Mouse (Mus musculus): ENCODE measurements at regions not wholly inside any gene's neighbourhood (a gene's known extent, or its start where the extent isn't known, plus 50 kb on each side); places are given as distances from the start of the nearest gene placed in this dataset.
"Not testable (repeated sequence)": the region's sequence is repeated elsewhere in the genome, so short reads cannot be mapped to it uniquely, and the experiment has no call there.

DNA sequence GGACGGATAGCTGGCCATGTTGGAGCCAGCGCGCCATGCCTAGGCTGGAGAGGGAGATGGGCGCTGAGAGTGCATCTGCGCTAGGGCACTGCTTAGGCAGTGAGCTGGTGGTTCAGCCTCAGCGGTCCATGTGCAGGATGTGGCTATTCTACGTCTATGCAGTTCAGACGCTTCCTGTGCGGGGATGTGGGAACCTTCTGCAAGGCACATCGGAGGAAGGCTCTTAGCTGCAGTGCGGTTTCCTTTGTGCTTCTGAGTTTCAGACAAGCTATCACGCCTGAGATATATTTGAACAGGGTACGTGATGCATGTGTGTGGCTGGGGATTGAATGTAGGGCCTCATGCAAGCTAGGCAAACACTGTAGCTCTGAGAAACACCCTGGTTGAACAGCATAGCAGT is 54.4 kb upstream of the Lrpprc start:
- DNase-seq (ENCODE audit: low spot score): no peak

DNA sequence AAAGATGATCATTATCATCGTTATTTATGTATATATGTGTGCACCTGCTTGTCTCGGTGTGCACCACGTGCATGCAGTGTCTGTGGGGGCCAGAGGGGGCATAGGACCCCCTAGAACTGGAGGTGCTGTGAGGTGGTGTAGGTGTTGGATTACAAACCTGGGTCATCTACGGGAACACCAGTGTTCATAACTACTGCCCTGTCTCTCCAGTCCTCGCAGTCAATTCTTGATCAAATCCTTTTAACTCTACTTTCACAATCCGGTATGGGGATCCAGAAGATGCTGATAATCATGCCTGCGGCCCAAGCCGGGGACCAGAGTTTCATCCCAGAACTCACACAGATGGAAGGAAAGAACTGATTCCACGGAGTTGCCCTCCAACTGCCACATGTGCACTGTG is 55.6 kb upstream of the Lrpprc start:
- DNase-seq (ENCODE audit: low spot score): no peak

- DNase-seq (ENCODE audit: low spot score): no peak
These were observed 57.9 kb upstream of the Lrpprc start for GRCm38 (mm10) chr17:84848385-84849030.

DNA sequence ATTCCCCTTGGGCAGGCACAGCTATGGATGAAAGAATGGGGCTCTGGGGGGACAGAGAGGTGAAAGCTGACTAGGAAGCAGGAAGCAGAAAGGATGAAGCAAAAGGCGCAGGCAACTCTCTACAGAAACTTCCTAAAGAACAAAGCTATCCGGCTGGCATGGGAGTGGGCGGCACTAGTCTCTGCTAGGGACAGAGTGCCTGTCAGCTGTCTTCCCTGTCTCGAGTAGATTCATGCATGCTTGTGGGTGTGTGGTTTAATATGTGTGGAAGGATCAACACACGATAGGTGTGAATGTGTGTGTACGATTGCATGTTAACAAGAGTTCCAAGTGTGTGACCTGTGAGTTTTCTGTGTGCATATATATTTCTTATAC is 58.4 kb upstream of the Lrpprc start:
- DNase-seq (ENCODE audit: low spot score): no peak

GRCm38 (mm10) chr17:84850464-84850863 is 59.9 kb upstream of the Lrpprc start:
- no peak for DNase-seq (ENCODE audit: low spot score)

DNA sequence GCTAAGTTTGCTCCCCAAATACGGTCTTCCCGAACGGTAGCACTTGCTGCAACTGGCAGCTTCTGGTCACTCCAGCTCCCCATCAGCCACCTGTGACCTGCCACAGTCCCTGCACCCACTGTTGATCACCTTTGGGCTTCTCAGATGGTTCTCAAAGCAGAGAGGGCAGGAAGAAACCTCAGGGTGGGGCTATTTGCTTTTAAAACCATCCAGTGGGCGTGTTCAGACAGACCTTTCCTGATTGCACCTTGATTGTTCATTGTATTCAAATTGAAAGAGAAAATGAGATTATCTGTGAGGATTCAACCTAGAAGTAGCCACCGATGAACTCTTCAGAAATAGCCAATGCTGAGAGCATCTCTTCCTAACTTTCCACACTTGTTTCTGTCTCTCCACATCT is 60.3 kb upstream of the Lrpprc start:
- DNase-seq (ENCODE audit: low spot score): no peak

GRCm38 (mm10) chr17:84856971-84857370 is 66.4 kb upstream of the Lrpprc start:
- no peak for DNase-seq (ENCODE audit: low spot score)

DNA sequence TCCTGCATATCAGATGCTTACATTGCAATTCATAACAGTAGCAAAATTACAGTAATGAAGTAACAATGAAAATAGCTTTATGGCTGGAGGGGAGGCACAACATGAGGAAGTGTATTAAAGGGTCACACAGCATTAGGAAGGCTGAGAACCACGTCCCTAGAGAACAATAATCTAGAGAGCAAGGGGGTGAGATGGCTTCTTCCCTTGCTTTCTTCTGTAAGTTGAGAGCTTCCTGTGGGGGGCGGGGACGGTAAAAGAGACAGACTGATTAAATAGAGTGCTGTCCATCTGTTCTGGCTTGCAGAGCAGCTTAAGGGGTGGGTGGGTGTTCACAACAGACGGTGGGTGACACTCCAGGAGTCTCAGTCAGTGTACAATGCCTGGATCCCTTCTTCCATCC is 68.2 kb upstream of the Lrpprc start:
- peak; percentile 42 for DNase-seq (ENCODE audit: low spot score)

DNA sequence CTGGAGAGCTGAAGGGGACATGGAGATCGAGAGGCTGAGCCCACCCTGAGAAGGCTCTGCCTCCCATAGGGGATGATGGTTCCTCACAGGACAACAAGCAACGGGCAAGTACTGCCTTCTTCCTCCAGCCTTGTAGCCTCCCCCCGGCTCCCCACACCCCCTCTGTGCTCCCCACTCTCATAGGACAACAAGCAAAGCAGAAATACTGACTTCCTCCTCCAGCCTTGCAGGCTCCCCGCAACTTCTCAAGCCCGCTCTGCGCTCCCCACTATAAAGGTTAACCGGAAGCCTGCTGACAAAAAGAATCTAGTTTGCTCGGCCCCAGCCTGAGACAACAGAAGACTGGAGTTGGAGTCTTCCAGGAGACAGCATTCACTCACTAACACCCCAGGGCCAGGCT is 69.3 kb upstream of the Lrpprc start:
- DNase-seq (ENCODE audit: low spot score): no peak

DNA sequence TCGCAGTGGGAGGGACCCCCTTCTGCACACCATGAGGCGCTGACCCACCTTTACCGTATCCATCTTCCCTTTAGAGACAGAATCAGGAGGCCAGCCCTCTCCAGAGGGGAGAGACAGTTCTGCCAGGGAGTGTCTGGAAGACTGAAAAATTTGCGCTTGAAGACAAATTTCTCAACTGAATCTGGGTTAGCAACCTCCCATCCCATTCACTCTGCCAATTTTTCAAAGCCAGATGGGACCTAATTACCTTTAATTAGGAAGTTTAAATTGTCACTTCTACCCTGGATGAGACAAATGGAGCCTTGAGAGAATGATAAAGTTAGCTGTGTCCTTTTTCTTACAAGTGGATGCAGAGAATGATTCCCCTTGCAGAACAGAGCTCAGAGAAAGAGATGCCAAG is 70.2 kb upstream of the Lrpprc start:
- no peak for DNase-seq (ENCODE audit: low spot score)

DNA sequence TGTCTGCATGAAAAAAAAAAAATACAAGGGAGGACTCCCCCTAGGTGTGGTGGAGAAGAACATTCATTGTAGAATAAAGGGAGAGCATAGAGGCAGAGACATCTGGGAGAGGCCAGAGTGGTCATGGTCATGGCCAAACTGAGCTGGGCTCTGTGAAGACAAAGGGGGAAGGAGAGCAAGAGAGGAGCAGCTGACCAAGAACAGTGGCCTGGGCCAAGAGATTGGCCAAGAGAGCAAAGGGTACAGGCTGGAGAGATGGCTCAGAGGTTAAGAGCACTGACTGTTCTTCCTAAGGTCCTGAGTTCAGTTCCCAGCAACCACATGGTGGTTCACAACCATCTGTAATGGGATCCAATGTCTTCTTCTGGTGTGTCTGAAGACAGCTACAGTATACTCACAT is 73.6 kb upstream of the Lrpprc start:
- not testable (repeated sequence) for DNase-seq (ENCODE audit: low spot score)

GRCm38 (mm10) chr17:84865158-84865557 is 74.6 kb upstream of the Lrpprc start:
- DNase-seq (ENCODE audit: low spot score): no peak

DNA sequence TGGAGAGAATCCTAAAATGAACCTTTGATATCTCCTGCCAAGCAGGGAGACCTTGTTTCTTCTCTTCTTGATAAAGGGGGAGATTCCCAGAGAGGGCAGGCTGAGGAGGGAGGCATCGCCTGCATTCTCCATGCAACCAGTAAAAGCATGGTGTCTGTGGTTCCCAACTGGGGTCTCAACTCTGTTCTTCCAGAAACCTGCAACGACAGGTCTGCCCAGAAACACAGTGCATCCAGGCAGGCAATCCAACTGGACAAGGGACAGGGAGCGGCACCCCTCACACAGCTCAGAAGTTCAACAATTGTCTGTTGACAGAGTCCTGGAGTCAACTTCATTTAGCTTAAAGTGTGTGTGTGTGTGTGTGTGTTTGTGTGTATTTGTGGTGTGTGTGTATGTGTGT is 75.0 kb upstream of the Lrpprc start:
- no peak for DNase-seq (ENCODE audit: low spot score)

GRCm38 (mm10) chr17:84869074-84869722 is 78.6 kb upstream of the Lrpprc start:
- no peak for DNase-seq (ENCODE audit: low spot score)

DNA sequence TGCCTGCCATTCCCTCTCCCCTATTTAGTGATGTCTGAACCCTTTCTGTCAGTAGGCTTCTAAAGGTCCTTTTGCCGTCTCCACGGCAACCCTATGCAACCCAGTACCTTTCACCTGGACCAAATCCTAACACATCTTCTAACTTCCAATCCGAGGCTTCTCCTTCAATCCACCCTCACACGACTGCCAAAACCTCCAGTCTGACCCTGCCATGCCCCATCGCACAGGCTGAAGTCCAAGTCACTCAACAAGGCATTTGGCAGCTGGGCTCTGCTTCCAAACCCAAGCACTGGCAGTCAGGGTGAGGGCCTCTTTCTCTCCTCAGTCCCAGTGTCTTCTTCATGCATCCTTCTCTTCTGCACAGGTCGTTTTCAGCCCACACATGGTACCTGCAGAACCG is 83.0 kb upstream of the Lrpprc start:
- no peak for DNase-seq (ENCODE audit: low spot score)

GRCm38 (mm10) chr17:84874494-84874893 is 82.0 kb upstream of the Ppm1b start:
- no peak for DNase-seq (ENCODE audit: low spot score)

DNA sequence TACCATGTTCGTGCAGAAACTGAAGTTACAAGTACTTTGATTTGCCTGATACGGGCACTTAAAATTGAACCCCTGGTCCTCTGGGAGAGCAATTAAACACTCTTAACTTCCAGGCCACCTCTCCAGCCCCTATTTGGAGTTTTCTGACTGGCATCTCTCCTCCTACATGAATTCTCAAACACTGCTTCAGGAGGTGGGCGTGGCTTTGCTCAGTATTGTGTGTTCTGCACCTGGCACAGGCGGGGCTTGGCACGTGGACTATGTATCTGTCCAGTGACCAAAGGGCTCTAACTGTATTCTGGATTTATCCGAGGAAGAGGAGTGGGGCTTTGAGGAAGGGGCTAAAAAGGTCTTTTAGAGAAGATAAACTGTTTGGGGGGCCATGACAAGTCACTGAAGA is 81.5 kb upstream of the Ppm1b start:
- no peak for DNase-seq (ENCODE audit: low spot score)

DNA sequence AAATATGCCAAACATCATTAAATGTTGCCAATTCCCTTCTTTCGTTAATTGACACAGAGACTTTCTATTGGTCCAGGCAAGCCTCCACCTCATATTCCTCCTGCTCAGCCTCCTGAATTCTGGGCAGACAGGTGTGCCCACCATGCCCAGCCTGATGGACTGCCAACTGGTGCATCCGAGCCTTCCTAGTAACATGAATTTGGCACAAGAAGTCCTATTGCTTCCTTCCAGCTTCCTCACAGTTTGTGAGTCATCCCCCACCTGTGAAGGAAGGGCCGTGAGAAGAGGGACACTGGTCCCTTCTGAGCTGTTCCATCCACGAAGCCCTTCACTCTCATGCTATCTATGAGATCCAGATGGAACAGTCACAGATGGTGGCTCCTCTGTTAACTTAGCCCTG is 80.5 kb upstream of the Ppm1b start:
- no peak for DNase-seq (ENCODE audit: low spot score)

DNA sequence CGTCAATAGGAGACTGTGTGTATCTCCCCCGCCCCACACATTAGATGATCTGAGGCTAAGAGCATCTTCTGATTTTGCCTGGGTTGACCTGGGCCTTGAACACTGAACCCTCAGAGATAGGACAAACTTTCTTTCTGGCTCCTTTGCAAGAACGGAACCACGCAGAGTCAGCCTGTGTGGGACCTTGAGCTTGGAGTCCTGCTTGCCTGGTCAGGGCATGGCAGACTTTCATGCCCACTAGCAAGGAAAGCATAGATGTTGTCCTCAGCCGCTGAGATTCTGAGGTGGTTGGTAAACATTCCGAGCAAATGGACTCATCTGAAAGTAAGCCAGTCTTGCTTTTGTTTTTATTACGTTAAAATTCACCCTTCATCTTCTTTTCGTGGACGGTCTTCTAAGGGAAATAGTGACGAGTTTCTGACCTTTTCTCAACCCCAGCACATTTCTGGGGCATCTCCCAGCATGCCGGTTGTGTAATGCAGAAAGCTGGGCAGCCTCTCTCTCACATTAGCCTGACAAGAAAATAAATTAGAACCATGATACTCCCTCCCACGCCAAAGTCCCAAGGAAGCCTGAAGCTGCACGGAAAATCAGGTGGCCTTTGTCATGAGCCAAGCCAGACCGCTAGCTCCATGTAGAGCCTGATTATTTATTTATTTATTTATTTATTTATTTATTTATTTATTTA is 79.2 kb upstream of the Ppm1b start:
- no peak for DNase-seq (ENCODE audit: low spot score)

- peak; percentile 88 for DNase-seq (ENCODE audit: low spot score)
These were observed 78.7 kb upstream of the Ppm1b start for GRCm38 (mm10) chr17:84877864-84878224.

- no peak for DNase-seq (ENCODE audit: low spot score)
These were observed 78.2 kb upstream of the Ppm1b start for GRCm38 (mm10) chr17:84878316-84878715.

- no peak for DNase-seq (ENCODE audit: low spot score)
These were observed 77.4 kb upstream of the Ppm1b start for GRCm38 (mm10) chr17:84879146-84879545.

- no peak for DNase-seq (ENCODE audit: low spot score)
These were observed 75.6 kb upstream of the Ppm1b start for GRCm38 (mm10) chr17:84880946-84881345.

GRCm38 (mm10) chr17:84888525-84888924 is 68.0 kb upstream of the Ppm1b start:
- no peak for DNase-seq (ENCODE audit: low spot score)
